ENCODE assay signal across 8 mouse cellular contexts in the genomic region with DNA sequence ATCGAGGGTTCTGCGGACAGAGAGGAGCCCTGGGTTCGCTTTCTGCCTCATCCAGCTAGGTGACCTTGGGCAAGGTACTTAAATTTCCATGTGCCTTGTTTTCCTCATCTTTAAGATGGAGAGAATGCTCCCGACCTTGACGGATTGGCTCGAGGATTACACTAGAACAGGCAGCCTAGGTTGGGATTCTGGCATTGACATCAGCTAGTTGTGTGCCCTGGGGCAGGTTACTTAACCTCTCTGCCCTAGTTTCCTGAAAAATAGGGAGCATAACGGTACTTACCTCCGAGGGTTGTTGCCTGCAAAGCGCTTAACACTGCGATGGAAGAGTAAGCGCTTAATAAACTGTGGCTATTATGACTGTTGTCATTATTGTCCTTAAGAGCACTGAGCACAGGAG. TPM values are rescaled to one million over a fixed set of nuclear protein-coding genes. Genes with fewer than 3 reads are reported as not detected.
DNase-seq lines count a peak whose midpoint lies in the region; ATAC-seq and TF ChIP-seq lines count a peak whose summit lies in the region.

No protein-coding gene starts in this region.

- no peaks in the 10 kb centered on the region for H3K36me3 ChIP-seq in erythroblast, embryonic 14.5 days (ENCODE audit: control insufficient read depth)
- H3K36me3 ChIP-seq in spleen, adult 2 months (ENCODE audit: control insufficient read depth, insufficient read depth, low read length): no peaks in the 10 kb centered on the region
- H3K36me3 ChIP-seq in limb, embryonic 13.5 days: no peaks in the 10 kb centered on the region
- no peaks in the 10 kb centered on the region for H3K36me3 ChIP-seq in stomach, embryonic 16.5 days (ENCODE audit: control insufficient read depth, insufficient read depth, low read length)

- peak overlapping the region; percentile 79 for H3K9ac ChIP-seq in limb, embryonic 13.5 days
- peak overlapping the region; percentile 68 for H3K9ac ChIP-seq in stomach, embryonic 16.5 days (ENCODE audit: low read length)

- peaks cover 76% of the 10 kb centered on the region for H3K27me3 ChIP-seq in erythroblast, embryonic 14.5 days (ENCODE audit: control insufficient read depth)
- peaks cover 15% of the 10 kb centered on the region for H3K27me3 ChIP-seq in spleen, adult 2 months (ENCODE audit: control insufficient read depth, insufficient read depth, low read length)
- H3K27me3 ChIP-seq in limb, embryonic 13.5 days: peaks cover 39% of the 10 kb centered on the region
- peaks cover 13% of the 10 kb centered on the region for H3K27me3 ChIP-seq in stomach, embryonic 16.5 days (ENCODE audit: control insufficient read depth, insufficient read depth, low read length)

- no peak for ATAC-seq in erythroblast, adult 5-6 weeks (replicated peaks; ENCODE audit: low FRiP score, poor library complexity, severe bottlenecking)
- no peak for ATAC-seq in limb, embryonic 13.5 days (ENCODE audit: low FRiP score, low read depth)
- no peak for ATAC-seq in stomach, embryonic 16.5 days (ENCODE audit: insufficient read depth, low FRiP score)

- peak overlapping the region; percentile 93 for H3K4me2 ChIP-seq in limb, embryonic 13.5 days (replicated peaks)
- peak overlapping the region; percentile 99 for H3K4me2 ChIP-seq in stomach, embryonic 16.5 days (ENCODE audit: low read depth, low read length)

- no peak for DNase-seq in spleen, adult 2 months (ENCODE audit: low read depth in 1 of 2, low spot score in 2 of 2)
- no peak for DNase-seq in spleen, postnatal 14 days (ENCODE audit: low spot score in 2 of 2)
- no peak for DNase-seq in embryo, embryonic 10 days (ENCODE audit: low spot score)
- no peak for DNase-seq in spleen, postnatal 4 days (ENCODE audit: low spot score in 2 of 2)

- peak overlapping the region; percentile 25 for H3K4me3 ChIP-seq in erythroblast, embryonic 14.5 days (replicated peaks)
- peak overlapping the region; percentile 55; the same call in 1 of the 2 replicates for H3K4me3 ChIP-seq in spleen, adult 2 months (ENCODE audit: extremely low read depth, insufficient read depth, insufficient read length)
- H3K4me3 ChIP-seq in limb, embryonic 13.5 days: peak overlapping the region; percentile 70
- peak overlapping the region; percentile 69 for H3K4me3 ChIP-seq in stomach, embryonic 16.5 days (replicated peaks; ENCODE audit: low read length)

- WGBS in spleen, adult 2 months: 3% methylated on average over 11 of the region's 11 CpGs
- WGBS in limb, embryonic 13.5 days: 2% methylated on average over 11 of the region's 11 CpGs
- 4% methylated on average over 11 of the region's 11 CpGs for WGBS in stomach, embryonic 16.5 days

- peaks cover 24% of the 10 kb centered on the region for H3K4me1 ChIP-seq in erythroblast, embryonic 14.5 days (ENCODE audit: control insufficient read depth)
- peaks cover 14% of the 10 kb centered on the region for H3K4me1 ChIP-seq in spleen, adult 2 months (ENCODE audit: control insufficient read depth, insufficient read depth, insufficient read length)
- H3K4me1 ChIP-seq in limb, embryonic 13.5 days: peaks cover 44% of the 10 kb centered on the region
- peaks cover 18% of the 10 kb centered on the region for H3K4me1 ChIP-seq in stomach, embryonic 16.5 days (ENCODE audit: control insufficient read depth, insufficient read depth, low read length)

- no peak overlapping the region for H3K27ac ChIP-seq in spleen, adult 2 months (ENCODE audit: insufficient read depth, low read length)
- H3K27ac ChIP-seq in limb, embryonic 13.5 days: no peak overlapping the region
- H3K27ac ChIP-seq in stomach, embryonic 16.5 days (ENCODE audit: low read length): no peak overlapping the region

- peaks cover 8% of the 10 kb centered on the region for H3K9me3 ChIP-seq in erythroblast, embryonic 14.5 days (ENCODE audit: control insufficient read depth, low read length)
- H3K9me3 ChIP-seq in limb, embryonic 13.5 days: no peaks in the 10 kb centered on the region
- H3K9me3 ChIP-seq in stomach, embryonic 16.5 days (replicated peaks; ENCODE audit: control insufficient read depth, low read length): no peaks in the 10 kb centered on the region

- TF ChIP-seq CTCF in spleen, adult 2 months (IDR thresholded peaks at IDR 0.05; ENCODE audit: extremely low read depth, insufficient read depth, insufficient read length, insufficient replicate concordance): no peak

- no peak for TF ChIP-seq POLR2A in spleen, adult 2 months (IDR thresholded peaks at IDR 0.05; ENCODE audit: low read depth, low read length)

RNA-seq across cellular contexts. Expression of a gene that starts 34.0 kb away (rescaled TPM):
- polyA plus RNA-seq in erythroblast, embryonic 14.5 days (2012): 0.10 and 0.15 TPM in 2 replicates
- total RNA-seq in erythroblast, adult 5-6 weeks (2015; ENCODE audit: low replicate concordance): 11.1 and 27.0 TPM in 2 replicates
- total RNA-seq in erythroblast, adult 5-6 weeks (2017; ENCODE audit: low replicate concordance): 15.2 and 17.0 TPM in 2 replicates
- 49.2 and 51.4 TPM in 2 replicates for polyA plus RNA-seq in spleen, adult 2 months (2012; rRNA removed)
- 38.9 and 46.8 TPM in 2 replicates for polyA plus RNA-seq in limb, embryonic 13.5 days (2015; fragmentation: Nextera tagmentation; extraction: Ambion mirVana)
- polyA plus RNA-seq in stomach, embryonic 16.5 days (2015; fragmentation: Nextera tagmentation; extraction: Ambion mirVana): 21.2 and 23.8 TPM in 2 replicates

RNA-seq across cellular contexts. Expression of a gene that starts 34.6 kb away (rescaled TPM):
- 0.03 and 0.06 TPM in 2 replicates for polyA plus RNA-seq in erythroblast, embryonic 14.5 days (2012)
- 0.38 and 1.7 TPM in 2 replicates for total RNA-seq in erythroblast, adult 5-6 weeks (2015; ENCODE audit: low replicate concordance)
- total RNA-seq in erythroblast, adult 5-6 weeks (2017; ENCODE audit: low replicate concordance): 0.68 TPM in 1 of 2 replicates, not detected in the other
- 3.3 and 4.0 TPM in 2 replicates for polyA plus RNA-seq in spleen, adult 2 months (2012; rRNA removed)
- polyA plus RNA-seq in limb, embryonic 13.5 days (2015; fragmentation: Nextera tagmentation; extraction: Ambion mirVana): 10.1 and 10.9 TPM in 2 replicates
- polyA plus RNA-seq in stomach, embryonic 16.5 days (2015; fragmentation: Nextera tagmentation; extraction: Ambion mirVana): 21.7 and 24.5 TPM in 2 replicates

Comparison
In these comparisons a context has a peak if more than half of its experiments do, and no peak if none do; other contexts are left out.
1. RNA of a gene that starts 34.0 kb away (polyA plus RNA-seq): 49.2 to 51.4 TPM in spleen, adult 2 months, 38.9 to 46.8 TPM in limb, embryonic 13.5 days and 21.2 to 23.8 TPM in stomach, embryonic 16.5 days; 0.10 to 0.15 TPM in erythroblast, embryonic 14.5 days; every median in the first group is over 10 times any median in the second.
2. Peak in every context shown above with its lines, with median percentiles within 50 percentile points of each other: H3K4me3 ChIP-seq.